Mouse (Mus musculus) ovary, postnatal 10 days (tissue): ENCODE data around the gene Gm45808.
A peak's percentile ranks its signal among the peaks of the same experiment; 100 is the strongest.
"Not testable (repeated sequence)": the region's sequence is repeated elsewhere in the genome, so short reads cannot be mapped to it uniquely, and the experiment has no call there.

Source experiments
- DNase-seq: peaks from one replicate; pipeline ENCODE4 v3.0.0; 2022; ENCODE audit warnings: low spot score

The Gm45808 gene

GRCm38 (mm10) chr7:45509181-45509882, 22.7 kb upstream of the Gm45808 start:
- no peak for DNase-seq

GRCm38 (mm10) chr7:45508561-45508960, 21.9 kb upstream of the Gm45808 start:
- no peak for DNase-seq

GRCm38 (mm10) chr7:45507583-45507982, 21.0 kb upstream of the Gm45808 start:
- DNase-seq: no peak

GRCm38 (mm10) chr7:45498427-45498826, 11.8 kb upstream of the Gm45808 start:
- no peak for DNase-seq

GRCm38 (mm10) chr7:45494548-45494947, 7.9 kb upstream of the Gm45808 start:
- DNase-seq: no peak

GRCm38 (mm10) chr7:45492951-45493350, 6.3 kb upstream of the Gm45808 start:
- DNase-seq: no peak

GRCm38 (mm10) chr7:45492225-45492844, 5.7 kb upstream of the Gm45808 start:
- DNase-seq: no peak

GRCm38 (mm10) chr7:45491264-45491663, 4.7 kb upstream of the Gm45808 start:
- no peak for DNase-seq

GRCm38 (mm10) chr7:45490822-45491221, 4.2 kb upstream of the Gm45808 start:
- no peak for DNase-seq

- no peak for DNase-seq
These were observed 3.0 kb upstream of the Gm45808 start for GRCm38 (mm10) chr7:45489578-45489977.

- peak; percentile 33 for DNase-seq
These were observed 1.9 kb upstream of the Gm45808 start, which contains the start of gene Dhdh for GRCm38 (mm10) chr7:45488293-45489204. Gene Dhdh, minus strand, starts transcription at chr7:45488805.

- no peak for DNase-seq
These were observed 1.3 kb upstream of the Gm45808 start for GRCm38 (mm10) chr7:45487861-45488292.

- no peak for DNase-seq
These were observed 453 bp downstream of the Gm45808 start for GRCm38 (mm10) chr7:45486158-45486557.

- DNase-seq: not testable (repeated sequence)
These were observed 1.6 kb downstream of the Gm45808 start for GRCm38 (mm10) chr7:45484985-45485384.

GRCm38 (mm10) chr7:45482166-45482565, 4.4 kb downstream of the Gm45808 start:
- no peak for DNase-seq

- DNase-seq: no peak
These were observed 5.2 kb downstream of the Gm45808 start, which contains the start of gene Tulp2 for GRCm38 (mm10) chr7:45481374-45481927. Gene Tulp2, plus strand, starts transcription at chr7:45481877.

GRCm38 (mm10) chr7:45480310-45480709, 6.3 kb downstream of the Gm45808 start:
- not testable (repeated sequence) for DNase-seq

GRCm38 (mm10) chr7:45478774-45479173, 7.8 kb downstream of the Gm45808 start:
- DNase-seq: no peak

- no peak for DNase-seq
These were observed 9.6 kb downstream of the Gm45808 start for GRCm38 (mm10) chr7:45477003-45477402.

GRCm38 (mm10) chr7:45476453-45476852, 10.2 kb downstream of the Gm45808 start:
- no peak for DNase-seq

- no peak for DNase-seq
These were observed 11.2 kb downstream of the Gm45808 start for GRCm38 (mm10) chr7:45475291-45475969.

- DNase-seq: no peak
These were observed 15.7 kb downstream of the Gm45808 start for GRCm38 (mm10) chr7:45470869-45471268.
